Mouse (Mus musculus): ENCODE data around the gene Gm6890. TPM values are rescaled to one million over a fixed set of nuclear protein-coding genes. Genes with fewer than 3 reads are reported as not detected.
"Not testable (repeated sequence)": the region's sequence is repeated elsewhere in the genome, so short reads cannot be mapped to it uniquely, and the experiment has no call there.

Gm6890 gene
- total RNA-seq (2021): not detected

DNA sequence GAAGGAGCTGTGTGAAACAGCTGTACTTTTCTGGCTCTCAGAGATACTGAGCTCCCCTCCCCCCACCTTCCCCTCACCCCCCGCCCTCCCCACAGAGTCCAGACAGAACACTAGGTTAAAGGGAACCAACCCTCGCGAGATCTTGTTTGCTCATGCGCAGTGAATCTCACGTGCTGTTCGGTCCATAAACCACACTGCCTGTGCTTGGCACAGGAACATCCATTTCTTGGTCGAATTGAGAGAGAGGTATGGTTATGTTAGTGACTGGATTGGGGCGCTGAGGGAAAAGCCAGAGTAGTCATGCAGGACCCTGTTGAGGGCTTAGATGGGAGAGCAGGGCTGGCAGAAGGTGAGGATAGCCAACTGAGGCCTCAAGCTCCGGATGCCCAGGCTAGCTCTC, at the start of gene Gm6890:
Gm6890 (plus strand) TSS at position 301 of the 400 bp plus-strand sequence.
- DNase-seq: not testable (repeated sequence)

DNA sequence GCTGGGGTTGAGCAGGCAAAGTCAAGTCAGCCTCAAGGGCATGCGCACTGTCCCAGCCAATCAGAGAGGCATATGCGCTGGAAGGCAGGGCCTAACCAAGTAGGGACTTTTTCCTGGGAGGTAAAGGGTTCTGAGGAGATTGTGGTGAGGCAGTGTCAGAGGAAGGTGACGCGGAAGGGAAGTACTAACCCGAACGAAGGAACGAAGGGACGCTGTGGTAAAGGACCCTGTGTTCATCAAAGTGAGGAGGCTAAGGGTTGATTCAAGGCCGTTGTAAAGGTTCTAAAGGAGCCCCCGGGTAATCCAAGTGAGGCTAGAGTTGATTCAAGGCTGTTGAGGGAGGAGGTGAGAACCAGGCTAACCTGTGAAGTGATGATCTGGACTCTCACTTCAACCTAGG, 14.5 kb upstream of the Gm6890 start:
- not testable (repeated sequence) for DNase-seq

DNA sequence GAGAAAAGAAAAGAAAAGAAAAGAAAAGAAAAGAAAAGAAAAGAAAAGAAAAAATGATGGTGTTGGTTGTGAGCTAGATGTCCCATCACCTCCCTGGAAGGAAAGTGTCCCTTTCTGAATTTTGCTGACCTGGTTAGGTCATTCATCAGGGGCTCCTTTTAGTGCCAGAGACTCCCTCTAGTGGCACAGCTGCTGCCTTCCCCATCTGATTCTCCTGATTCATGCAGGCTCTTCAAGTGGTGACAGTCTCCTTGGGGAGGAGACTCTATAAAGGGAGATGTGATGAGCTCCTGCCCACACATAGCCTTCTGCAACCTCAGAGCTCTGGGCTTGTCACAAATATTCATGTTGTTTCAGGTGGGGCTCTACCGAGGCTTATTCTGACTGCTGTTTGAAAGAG, 30.0 kb downstream of the Gm6890 start:
- DNase-seq: not testable (repeated sequence)

Other genes starting within 250 kb of the Gm6890 start
- gene Olfr1326-ps1, start 166.0 kb upstream of the Gm6890 start, total RNA-seq (2021): not detected
- not detected for gene Olfr1325, start 148.2 kb upstream of the Gm6890 start, total RNA-seq (2021)
- gene Gm5640, start 95.3 kb upstream of the Gm6890 start, total RNA-seq (2021): under 1 TPM in 1 of 2 experiments, not detected in 1; 0.29 TPM
- gene Gm5936, start 96.3 kb downstream of the Gm6890 start, total RNA-seq (2021): under 1 TPM in 1 of 2 experiments, not detected in 1; 0.11 TPM